Mouse (Mus musculus) cerebellum, adult 9-10 months (tissue): Measurements from ENCODE around the gene H2-Q7.
A peak's percentile ranks its signal among the peaks of the same experiment; 100 is the strongest.
"Not testable (repeated sequence)": the region's sequence is repeated elsewhere in the genome, so short reads cannot be mapped to it uniquely, and the experiment has no call there.

ENCODE experiments used
- DNase-seq: peaks from one replicate; pipeline ENCODE4 v3.0.0; 2022

H2-Q7 gene

DNA sequence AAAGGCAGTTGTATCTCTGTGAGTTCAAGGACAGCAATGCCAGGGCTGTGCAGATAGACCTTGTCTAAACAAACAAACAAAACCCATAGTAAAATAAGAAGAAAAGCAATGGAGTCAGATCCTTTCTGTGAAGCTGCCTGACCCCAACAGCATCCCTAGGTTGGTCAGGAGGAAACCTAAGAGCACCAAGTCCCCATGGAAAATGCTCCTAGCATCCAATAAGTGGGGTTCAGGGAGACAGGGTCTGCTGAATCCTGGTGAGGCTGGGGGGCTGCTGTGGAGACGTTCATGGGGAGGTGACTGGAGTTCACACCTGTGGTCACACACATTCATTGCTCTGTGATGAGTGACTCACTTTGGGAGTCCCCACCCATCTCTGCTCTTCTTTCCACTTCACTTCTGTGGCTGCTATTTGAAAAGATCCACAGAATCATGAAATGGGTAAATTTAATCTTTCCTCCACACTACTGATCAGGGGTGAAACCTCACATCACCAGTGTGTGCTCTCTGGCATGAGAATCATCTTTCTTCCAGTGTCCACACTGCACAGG is 1.5 kb upstream of the H2-Q7 start:
- not testable (repeated sequence) for DNase-seq

DNA sequence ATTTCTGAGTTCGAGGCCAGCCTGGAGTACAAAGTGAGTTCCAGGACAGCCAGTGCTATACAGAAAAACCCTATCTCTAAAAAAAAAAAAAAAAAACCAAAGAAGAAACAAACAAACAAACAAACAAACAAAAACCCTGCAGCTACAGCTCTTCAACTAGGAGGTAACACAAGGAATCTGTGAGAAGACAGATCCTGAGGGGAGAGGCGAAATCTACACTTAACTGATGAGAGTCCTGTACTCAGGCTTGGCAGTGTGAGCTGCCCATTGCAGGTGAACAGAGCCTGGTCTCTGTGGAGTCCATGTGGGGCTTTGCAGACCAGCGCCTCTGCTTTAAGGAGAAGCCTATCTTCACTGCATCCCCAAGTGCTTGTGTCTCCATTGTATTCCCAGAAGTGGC is 560 bp upstream of the H2-Q7 start:
- DNase-seq = not testable (repeated sequence)

DNA sequence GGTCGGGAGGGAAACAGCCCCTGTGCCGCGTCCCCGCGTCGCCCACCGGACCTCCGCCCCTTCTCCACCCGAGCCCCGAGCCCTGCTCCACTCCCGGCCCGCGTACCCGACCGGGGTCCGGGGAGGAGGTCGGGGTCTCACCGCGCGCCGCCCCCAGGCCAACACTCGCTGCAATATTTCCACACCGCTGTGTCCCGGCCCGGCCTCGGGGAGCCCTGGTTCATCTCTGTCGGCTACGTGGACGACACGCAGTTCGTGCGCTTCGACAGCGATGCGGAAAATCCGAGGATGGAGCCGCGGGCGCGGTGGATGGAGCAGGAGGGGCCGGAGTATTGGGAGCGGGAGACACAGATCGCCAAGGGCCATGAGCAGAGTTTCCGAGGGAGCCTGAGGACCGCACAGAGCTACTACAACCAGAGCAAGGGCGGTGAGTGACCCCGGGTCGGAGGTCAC is 366 bp downstream of the H2-Q7 start:
- not testable (repeated sequence) for DNase-seq

DNA sequence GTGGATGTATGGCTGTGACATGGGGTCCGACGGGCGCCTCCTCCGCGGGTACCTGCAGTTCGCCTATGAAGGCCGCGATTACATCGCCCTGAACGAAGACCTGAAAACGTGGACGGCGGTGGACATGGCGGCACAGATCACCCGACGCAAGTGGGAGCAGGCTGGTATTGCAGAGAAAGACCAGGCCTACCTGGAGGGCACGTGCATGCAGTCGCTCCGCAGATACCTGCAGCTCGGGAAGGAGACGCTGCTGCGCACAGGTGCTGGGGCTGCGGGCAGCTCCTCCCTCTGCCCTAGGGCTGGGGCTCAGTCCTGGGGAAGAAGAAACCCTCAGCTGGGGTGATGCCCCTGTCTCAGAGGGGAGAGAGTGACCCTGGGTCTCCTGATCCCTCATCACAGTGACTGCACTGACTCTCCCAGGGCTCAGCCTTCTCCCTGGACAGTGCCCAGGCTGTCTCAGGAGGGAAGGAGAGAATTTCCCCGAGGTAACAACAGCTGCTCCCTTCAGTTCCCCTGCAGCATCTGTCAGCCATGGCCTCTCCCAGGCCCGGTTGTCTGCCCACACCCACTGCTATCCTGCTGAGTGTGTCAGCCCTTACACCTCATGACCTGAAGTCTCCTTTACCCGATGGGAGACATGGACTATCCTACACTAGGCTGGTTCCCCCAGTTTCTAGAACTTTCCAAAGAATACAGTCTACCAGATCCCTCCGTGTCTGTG is 1.1 kb downstream of the H2-Q7 start:
- DNase-seq = not testable (repeated sequence)

DNA sequence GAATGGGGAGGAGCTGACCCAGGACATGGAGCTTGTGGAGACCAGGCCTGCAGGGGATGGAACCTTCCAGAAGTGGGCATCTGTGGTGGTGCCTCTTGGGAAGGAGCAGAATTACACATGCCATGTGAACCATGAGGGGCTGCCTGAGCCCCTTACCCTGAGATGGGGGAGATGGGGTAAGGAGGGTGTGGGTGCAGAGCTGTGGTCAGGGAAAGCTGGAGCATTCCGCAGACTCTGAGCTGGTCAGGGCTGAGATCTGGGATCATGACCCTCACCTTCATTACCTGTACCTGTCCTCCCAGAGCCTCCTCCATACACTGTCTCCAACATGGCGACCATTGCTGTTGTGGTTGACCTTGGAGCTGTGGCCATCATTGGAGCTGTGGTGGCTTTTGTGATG is 3.4 kb downstream of the H2-Q7 start:
- DNase-seq = not testable (repeated sequence)

DNA sequence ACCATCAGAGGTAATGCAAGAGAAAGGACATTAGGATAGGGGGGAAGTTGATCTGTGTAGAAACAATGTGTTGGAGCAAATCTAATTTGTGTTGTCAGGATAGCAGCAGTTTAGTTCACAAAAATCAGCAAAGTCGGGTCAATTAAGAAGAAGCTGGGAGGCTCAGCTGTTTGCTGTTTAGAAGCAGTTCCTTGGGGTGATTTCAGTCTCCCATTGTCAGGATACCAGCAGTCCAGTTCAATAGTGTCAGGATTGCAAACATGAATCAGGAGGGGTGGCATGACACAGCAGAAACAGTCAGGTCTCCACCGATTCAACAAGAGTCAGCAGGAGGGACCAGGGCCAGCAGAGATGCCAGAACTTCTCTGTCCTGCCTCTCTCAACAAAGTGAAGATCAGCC is 5.6 kb downstream of the H2-Q7 start:
- not testable (repeated sequence) for DNase-seq

DNA sequence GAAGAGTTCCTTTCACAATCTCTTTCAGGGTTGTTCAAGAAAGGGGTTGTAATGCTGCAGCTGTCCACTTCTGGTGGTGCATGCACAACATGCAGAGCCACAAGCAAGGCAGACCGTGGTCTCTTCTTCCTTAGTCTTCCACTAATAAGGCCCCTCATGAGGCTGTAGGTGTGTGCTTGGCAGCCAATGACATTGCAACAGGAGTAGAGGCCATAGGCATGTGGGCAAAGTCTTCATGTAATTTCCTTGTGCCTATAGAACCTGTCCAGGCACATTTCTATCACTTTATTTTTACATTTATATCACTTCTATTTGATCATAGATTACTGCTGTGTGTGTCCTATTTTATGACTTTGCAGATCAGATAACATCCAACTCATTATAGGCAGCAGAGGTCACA is 19.3 kb downstream of the H2-Q7 start:
- DNase-seq = not testable (repeated sequence)

DNA sequence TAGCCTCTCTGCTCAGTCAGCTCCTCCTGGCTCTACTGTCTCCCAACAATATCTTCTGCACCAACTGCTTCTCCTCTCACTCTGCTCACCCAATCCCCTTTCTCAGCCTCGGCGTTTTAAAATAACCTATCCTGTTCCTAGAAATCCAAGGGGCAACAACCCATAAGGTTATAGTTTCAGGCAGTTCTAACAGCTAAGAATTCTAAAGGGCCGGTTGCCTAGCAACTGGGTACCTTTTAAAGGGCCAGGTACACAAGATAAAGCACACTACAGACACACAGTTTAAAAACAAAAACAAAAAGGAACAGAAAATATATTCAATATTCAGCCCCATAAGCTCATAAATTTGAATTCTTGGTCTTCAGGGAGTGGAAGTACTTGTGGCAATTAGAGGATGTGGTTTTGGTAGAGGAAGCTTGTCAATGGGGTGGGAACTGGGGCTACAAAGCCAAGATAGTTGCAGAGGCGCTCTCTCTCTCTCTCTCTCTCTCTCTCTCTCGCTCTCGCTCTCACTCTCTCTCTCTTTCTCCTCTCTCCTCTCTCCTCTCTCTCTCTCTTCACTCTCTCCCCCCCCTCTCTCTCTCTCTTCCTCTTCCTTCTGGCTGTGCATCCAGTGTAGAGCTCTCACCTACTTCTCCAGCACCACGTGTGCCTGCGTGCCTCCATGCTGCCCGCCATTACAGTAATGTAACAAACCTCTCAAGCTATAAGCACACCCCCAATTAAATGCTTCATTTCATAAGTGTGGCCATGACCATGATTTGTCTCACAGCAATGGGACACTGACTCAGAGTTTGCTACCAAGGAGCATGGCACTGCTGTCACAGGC is 21.8 kb downstream of the H2-Q7 start:
- not testable (repeated sequence) for DNase-seq

DNA sequence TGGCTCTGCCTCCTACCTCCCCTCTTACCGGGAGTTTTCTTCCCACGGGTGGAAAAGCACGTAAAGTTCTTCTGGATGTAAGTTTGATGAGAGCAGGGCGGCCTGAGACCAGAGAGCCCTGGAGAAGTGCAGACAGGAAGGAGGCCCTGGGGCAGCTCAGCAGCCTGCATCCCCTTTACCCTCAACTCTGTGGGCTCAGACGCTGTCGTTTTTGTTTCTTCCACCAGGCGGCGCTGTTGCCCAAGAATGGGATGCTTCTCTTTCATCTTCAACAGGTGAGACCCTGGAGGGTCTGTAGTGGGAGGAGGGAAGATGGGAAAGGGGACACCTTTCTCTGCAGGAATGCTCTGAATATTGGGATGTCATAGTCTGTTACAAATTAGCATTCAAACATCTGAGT is 26.7 kb downstream of the H2-Q7 start:
- DNase-seq = not testable (repeated sequence)

DNA sequence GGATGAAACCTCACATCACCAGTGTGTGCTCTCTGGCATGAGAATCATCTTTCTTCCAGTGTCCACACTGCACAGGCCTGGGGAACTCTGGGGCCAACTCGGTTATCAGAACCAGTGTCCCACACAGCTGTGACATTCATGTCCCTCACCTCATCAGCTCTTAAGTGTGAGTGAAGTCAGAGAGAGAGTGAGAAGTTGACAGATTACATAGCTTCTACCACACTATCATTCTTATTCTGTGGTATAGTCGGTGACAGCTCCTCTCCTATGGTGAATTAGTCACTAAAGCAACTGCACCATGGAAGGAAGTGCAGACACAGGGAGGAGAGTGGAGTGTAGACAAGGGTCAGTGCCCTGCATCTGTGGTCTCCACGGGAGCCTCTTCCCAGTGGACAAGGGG is 30.0 kb downstream of the H2-Q7 start:
- DNase-seq = not testable (repeated sequence)

DNA sequence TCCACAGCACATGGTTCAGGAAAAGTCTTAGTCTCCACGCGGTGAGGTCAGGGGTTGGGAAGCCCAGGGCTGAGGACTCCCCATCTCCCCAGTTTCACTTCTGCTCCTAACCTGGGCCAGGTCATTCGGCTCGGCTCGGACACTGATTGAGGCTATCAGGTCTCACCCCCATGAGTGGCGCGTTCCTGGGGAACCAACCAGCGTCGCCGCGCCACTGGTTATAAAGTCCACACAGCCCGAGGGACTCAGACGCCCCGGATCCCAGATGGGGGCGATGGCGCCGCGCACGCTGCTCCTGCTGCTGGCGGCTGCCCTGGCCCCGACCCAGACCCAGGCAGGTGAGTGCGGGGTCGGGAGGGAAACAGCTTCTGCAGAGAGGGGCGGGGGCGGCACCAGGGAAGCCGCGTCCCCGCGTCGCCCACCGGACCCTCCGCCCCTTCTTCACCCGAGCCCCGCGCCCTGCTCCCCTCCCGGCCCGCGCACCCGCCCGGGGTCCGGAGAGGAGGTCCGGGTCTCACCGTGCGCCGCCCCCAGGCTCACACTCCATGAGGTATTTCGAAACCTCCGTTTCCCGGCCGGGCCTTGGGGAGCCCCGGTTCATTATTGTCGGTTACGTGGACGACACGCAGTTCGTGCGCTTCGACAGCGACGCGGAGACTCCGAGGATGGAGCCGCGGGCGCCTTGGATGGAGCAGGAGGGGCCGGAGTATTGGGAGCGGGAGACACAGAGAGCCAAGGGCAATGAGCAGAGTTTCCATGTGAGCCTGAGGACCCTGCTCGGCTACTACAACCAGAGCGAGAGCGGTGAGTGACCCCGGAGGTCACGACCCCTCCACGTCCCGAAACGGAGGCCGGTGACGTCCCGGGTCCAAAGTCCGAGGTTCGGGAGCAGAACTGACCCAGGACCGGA is 31.1 kb downstream of the H2-Q7 start, which contains the start of gene H2-Q10:
Gene H2-Q10 (plus strand): TSS at position 248 of the 910 bp plus-strand sequence.
- no peak for DNase-seq

DNA sequence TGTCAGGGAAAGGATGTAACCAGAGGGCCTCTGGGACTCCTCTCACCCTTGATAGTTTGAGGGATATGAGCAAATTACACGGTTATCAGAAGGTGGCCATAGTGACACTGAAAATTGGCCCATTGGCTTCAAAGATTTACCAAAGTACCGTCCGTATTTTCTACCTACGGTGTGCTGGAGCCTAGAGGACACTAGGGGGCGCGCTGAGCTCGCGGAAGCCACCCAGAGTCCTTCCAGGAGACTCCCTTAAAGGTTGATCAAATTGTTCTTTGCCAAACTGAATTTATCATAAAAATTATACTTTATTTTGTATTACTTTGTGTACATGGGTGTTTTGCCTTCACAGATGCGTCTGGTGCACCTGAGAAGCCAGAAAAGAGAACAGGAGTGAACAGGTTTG is 45.1 kb downstream of the H2-Q7 start:
- peak; percentile 34 for DNase-seq

DNA sequence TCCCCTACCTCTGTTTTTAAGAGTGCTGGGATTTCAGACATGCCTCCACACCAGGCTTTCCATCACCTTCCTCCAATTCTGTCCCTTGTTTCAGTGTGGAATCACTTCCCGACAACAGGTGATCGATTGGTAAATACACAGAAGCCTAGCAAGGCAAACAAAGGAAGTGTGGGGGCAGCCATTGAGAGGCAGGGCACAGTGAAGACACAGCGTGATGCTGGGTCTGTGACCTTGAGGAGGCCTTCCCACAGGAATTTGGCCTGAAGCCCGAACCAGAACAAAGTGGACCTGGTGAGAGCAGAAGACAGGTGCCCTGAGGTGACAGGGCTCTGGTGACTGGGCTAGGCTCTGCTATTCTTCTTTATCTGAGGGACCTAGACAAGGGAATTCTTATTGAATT is 46.7 kb downstream of the H2-Q7 start:
- no peak for DNase-seq

DNA sequence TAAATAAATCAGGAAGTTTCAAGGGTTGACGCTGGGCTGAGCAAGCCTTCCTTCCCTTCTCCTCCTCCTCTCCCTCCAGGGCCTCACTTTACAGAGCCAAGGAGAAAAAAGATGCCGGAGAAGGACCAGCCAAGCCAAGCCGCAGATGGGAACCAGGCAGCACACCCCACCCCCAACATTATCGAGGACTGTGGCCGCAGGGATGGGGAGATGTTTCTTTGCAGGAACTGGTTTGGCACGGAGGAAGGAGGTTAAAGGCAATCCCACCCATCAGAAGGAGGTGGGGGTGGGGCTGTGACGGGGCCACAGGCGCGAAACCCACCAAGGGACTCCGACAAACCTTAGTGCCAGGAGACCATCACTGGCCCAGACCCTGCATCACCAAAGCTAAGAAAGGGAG is 47.8 kb downstream of the H2-Q7 start:
- DNase-seq = no peak

DNA sequence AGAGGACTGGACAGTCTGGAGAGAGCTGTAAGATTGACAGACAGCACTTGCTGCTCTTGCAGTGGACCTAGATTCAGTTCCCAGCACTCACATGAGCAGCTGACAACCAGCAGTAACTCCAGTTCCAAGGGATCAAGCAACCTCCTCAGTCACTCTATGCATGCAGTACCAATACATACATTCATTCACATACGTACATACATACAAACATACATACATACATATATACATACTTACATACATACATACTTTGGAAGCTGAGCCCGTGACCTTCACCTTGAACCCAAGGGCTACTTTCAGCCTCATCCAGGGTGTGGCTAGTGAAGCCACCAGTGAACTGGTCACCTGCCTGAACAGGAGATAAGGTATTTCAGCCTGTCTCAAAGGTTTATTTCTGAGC is 49.1 kb downstream of the H2-Q7 start:
- no peak for DNase-seq

DNA sequence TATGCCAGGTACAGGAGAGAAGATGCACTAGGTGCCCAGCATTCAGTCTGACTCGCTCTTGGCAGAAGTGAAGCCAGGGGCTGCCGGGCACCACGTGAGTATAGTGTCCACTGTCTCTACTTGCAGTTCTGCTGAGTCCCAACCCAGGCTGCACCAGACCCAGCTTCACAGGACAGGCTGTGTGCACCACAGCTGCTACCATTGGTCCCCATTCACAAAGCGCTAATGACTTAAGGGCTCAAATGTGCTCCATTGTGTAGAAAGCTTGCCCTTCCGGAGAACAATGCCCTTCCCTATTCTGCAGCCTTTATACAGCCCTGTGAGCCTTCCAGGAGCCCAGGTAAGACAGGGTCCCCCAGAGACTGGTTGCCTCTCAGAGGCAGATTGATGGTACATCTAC is 51.4 kb downstream of the H2-Q7 start:
- no peak for DNase-seq
